Mouse (Mus musculus) midbrain, embryonic 16.5 days (tissue): ENCODE measurements around the gene Dtnb. TPM values are rescaled to one million over a fixed set of nuclear protein-coding genes. Genes with fewer than 3 reads are reported as not detected.

Source experiments
- ATAC-seq: fragments of 200-750 bp; cut with Nextera tagmentation; 2 replicates; pipeline ENCODE4 v1.8.0; 2017; ENCODE audit warnings: moderate TSS enrichment
- H3K27ac ChIP-seq: fragments of 300-500 bp; sonication (generic); 2 replicates; pipeline ENCODE4 v1.5.1; 2014; ENCODE audit warnings: mild to moderate bottlenecking, low read length, mixed read lengths
- H3K27me3 ChIP-seq: fragments of 300-500 bp; sonication (generic); 2 replicates; pipeline ENCODE4 v1.6.1; 2014; ENCODE audit warnings: low read depth, low read length, mixed read lengths; ENCODE audit not compliant: control insufficient read depth, insufficient read depth
- H3K36me3 ChIP-seq: fragments of 300-500 bp; sonication (generic); 2 replicates; pipeline ENCODE4 v1.6.1; 2014; ENCODE audit warnings: mild to moderate bottlenecking, low read length, moderate library complexity, mixed read lengths; ENCODE audit not compliant: control insufficient read depth, insufficient read depth
- H3K4me1 ChIP-seq: fragments of 300-500 bp; sonication (generic); 2 replicates; pipeline ENCODE4 v1.6.1; 2014; ENCODE audit warnings: mild to moderate bottlenecking, low read length, mixed read lengths; ENCODE audit not compliant: control insufficient read depth, insufficient read depth
- H3K4me2 ChIP-seq: fragments of 300-500 bp; sonication (generic); 2 replicates; pipeline ENCODE4 v1.6.1; 2014; ENCODE audit warnings: mild to moderate bottlenecking, low read length, mixed read lengths
- H3K4me3 ChIP-seq: fragments of 300-500 bp; sonication (generic); 2 replicates; pipeline ENCODE4 v1.5.1; 2014; ENCODE audit warnings: low read depth, mild to moderate bottlenecking, low read length, moderate library complexity, mixed read lengths
- H3K9ac ChIP-seq: fragments of 300-500 bp; sonication (generic); 2 replicates; pipeline ENCODE4 v1.6.1; 2014; ENCODE audit warnings: low read depth, low read length, mixed read lengths
- H3K9me3 ChIP-seq: fragments of 300-500 bp; sonication (generic); replicated peaks from 2 replicates; pipeline ENCODE4 v1.6.1; 2014; ENCODE audit warnings: mild to moderate bottlenecking, low read length, mixed read lengths; ENCODE audit not compliant: control insufficient read depth, poor library complexity, severe bottlenecking
- WGBS: fragments of 180-500 bp; shearing (Covaris S2); extraction: QIAGEN DNeasy Blood & Tissue Kit; methylation state at CpG from one replicate; pipeline ENCODE4 v1.1.7; 2014; 5-methylcytosine and 5-hydroxymethylcytosine counted together
- polyA plus RNA-seq: library from polyadenylated mRNA; unstranded; fragments of >200 nt; fragmentation: Nextera tagmentation; extraction: Ambion mirVana; gene quantifications from 2 replicates; pipeline ENCODE4 v1.2.1, GENCODE M21; 2015

The Dtnb gene
- polyA plus RNA-seq, 1 experiment from 2014 or later, result 50.4 TPM

- Histone ChIP-seq H3K9ac (no peak overlapping the region), H3K4me3 (no peak overlapping the region), H3K9me3 (no peaks in the 10 kb centered on the region), H3K4me2 (no peak overlapping the region), H3K4me1 (0 out of 2 replicates have a peak, but pooled peaks cover 2% of the 10 kb centered on the region), H3K36me3 (no peaks in the 10 kb centered on the region), H3K27me3 (no peaks in the 10 kb centered on the region), H3K27ac (peak overlapping the region; percentile 72; the same call in 1 of the 2 replicates)
- peak; percentile 78; the same call in 1 of the 2 replicates for ATAC-seq
- 65% methylated on average over 6 of the region's 6 CpGs for WGBS
Observed at GRCm38 (mm10) chr12:3761591-3762295, 189.6 kb downstream of the Dtnb start.

GRCm38 (mm10) chr12:3764191-3764804 lies 192.1 kb downstream of the Dtnb start:
- WGBS, result 86% methylated on average over 3 of the region's 3 CpGs
- ATAC-seq, result no peak

GRCm38 (mm10) chr12:3767360-3767759 lies 195.2 kb downstream of the Dtnb start:
- Histone ChIP-seq H3K27ac (no peak overlapping the region), H3K4me2 (no peak overlapping the region), H3K36me3 (no peaks in the 10 kb centered on the region), H3K9me3 (no peaks in the 10 kb centered on the region), H3K4me3 (no peak overlapping the region), H3K4me1 (no peaks in the 10 kb centered on the region), H3K27me3 (no peaks in the 10 kb centered on the region), H3K9ac (no peak overlapping the region)
- 57% methylated on average over 8 of the region's 8 CpGs for WGBS
- ATAC-seq, result no peak

More at GRCm38 (mm10) chr12:3764191-3764804, 192.1 kb downstream of the Dtnb start:
- Histone ChIP-seq H3K4me2 (no peak overlapping the region), H3K27me3 (no peaks in the 10 kb centered on the region), H3K9me3 (no peaks in the 10 kb centered on the region), H3K4me1 (0 out of 2 replicates have a peak, but pooled peaks cover 2% of the 10 kb centered on the region), H3K9ac (no peak overlapping the region), H3K27ac (no peak overlapping the region), H3K36me3 (no peaks in the 10 kb centered on the region), H3K4me3 (no peak overlapping the region)

- 84% methylated on average over 4 of the region's 4 CpGs for WGBS
- Histone ChIP-seq H3K4me3 (no peak overlapping the region), H3K36me3 (no peaks in the 10 kb centered on the region), H3K4me1 (no peaks in the 10 kb centered on the region), H3K27me3 (no peaks in the 10 kb centered on the region), H3K9ac (no peak overlapping the region), H3K9me3 (no peaks in the 10 kb centered on the region), H3K27ac (no peak overlapping the region), H3K4me2 (no peak overlapping the region)
- no peak for ATAC-seq
Observed at GRCm38 (mm10) chr12:3768391-3768790, 196.2 kb downstream of the Dtnb start.

GRCm38 (mm10) chr12:3770546-3770945 lies 198.4 kb downstream of the Dtnb start:
- no peak overlapping the region for H3K9ac ChIP-seq
- ATAC-seq, result no peak
- no peaks in the 10 kb centered on the region for H3K4me1 ChIP-seq
- H3K27ac ChIP-seq, result no peak overlapping the region
- no peaks in the 10 kb centered on the region for H3K27me3 ChIP-seq
- no peaks in the 10 kb centered on the region for H3K9me3 ChIP-seq
- no peaks in the 10 kb centered on the region for H3K36me3 ChIP-seq
- WGBS, result 67% methylated on average over 2 of the region's 2 CpGs
- no peak overlapping the region for H3K4me3 ChIP-seq
- no peak overlapping the region for H3K4me2 ChIP-seq

- Histone ChIP-seq H3K9ac (no peak overlapping the region), H3K27ac (no peak overlapping the region), H3K4me3 (no peak overlapping the region), H3K27me3 (no peaks in the 10 kb centered on the region), H3K9me3 (no peaks in the 10 kb centered on the region), H3K36me3 (peaks cover 4% of the 10 kb centered on the region; the same call in 1 of the 2 replicates), H3K4me2 (no peak overlapping the region), H3K4me1 (no peaks in the 10 kb centered on the region)
- no peak for ATAC-seq
- WGBS, result 90% methylated on average over 2 of the region's 2 CpGs
Observed at GRCm38 (mm10) chr12:3771080-3771479, 198.9 kb downstream of the Dtnb start.

GRCm38 (mm10) chr12:3773643-3774042 lies 201.5 kb downstream of the Dtnb start:
- Histone ChIP-seq H3K9me3 (no peaks in the 10 kb centered on the region), H3K9ac (no peak overlapping the region), H3K4me1 (no peaks in the 10 kb centered on the region), H3K36me3 (peaks cover 4% of the 10 kb centered on the region; the same call in 1 of the 2 replicates), H3K4me2 (no peak overlapping the region), H3K27me3 (no peaks in the 10 kb centered on the region), H3K4me3 (no peak overlapping the region), H3K27ac (no peak overlapping the region)
- WGBS, result 87% methylated on average over 3 of the region's 3 CpGs
- no peak for ATAC-seq

GRCm38 (mm10) chr12:3776015-3776414 lies 203.8 kb downstream of the Dtnb start:
- no peaks in the 10 kb centered on the region for H3K9me3 ChIP-seq
- peaks cover 11% of the 10 kb centered on the region for H3K4me1 ChIP-seq
- no peak for ATAC-seq
- H3K4me3 ChIP-seq, result no peak overlapping the region
- H3K36me3 ChIP-seq, result peaks cover 4% of the 10 kb centered on the region; the same call in 1 of the 2 replicates
- no peak overlapping the region for H3K27ac ChIP-seq
- no peak overlapping the region for H3K4me2 ChIP-seq
- H3K9ac ChIP-seq, result no peak overlapping the region
- no peaks in the 10 kb centered on the region for H3K27me3 ChIP-seq
- WGBS, result 96% methylated on average over 2 of the region's 2 CpGs

- Histone ChIP-seq H3K9me3 (no peaks in the 10 kb centered on the region), H3K4me2 (no peak overlapping the region), H3K4me3 (no peak overlapping the region), H3K4me1 (peaks cover 27% of the 10 kb centered on the region), H3K36me3 (peaks cover 4% of the 10 kb centered on the region; the same call in 1 of the 2 replicates), H3K27me3 (no peaks in the 10 kb centered on the region), H3K9ac (no peak overlapping the region), H3K27ac (no peak overlapping the region)
- 94% methylated on average over 5 of the region's 5 CpGs for WGBS
- ATAC-seq, result no peak
Observed at GRCm38 (mm10) chr12:3777682-3778081, 205.5 kb downstream of the Dtnb start.
